Mouse (Mus musculus) cerebellum, adult 9-10 months (tissue): ENCODE measurements around the gene Nppb.
A peak's percentile ranks its signal among the peaks of the same experiment; 100 is the strongest.

Source experiments
- DNase-seq: peaks from one replicate; pipeline ENCODE4 v3.0.0; 2022

The Nppb gene

DNA sequence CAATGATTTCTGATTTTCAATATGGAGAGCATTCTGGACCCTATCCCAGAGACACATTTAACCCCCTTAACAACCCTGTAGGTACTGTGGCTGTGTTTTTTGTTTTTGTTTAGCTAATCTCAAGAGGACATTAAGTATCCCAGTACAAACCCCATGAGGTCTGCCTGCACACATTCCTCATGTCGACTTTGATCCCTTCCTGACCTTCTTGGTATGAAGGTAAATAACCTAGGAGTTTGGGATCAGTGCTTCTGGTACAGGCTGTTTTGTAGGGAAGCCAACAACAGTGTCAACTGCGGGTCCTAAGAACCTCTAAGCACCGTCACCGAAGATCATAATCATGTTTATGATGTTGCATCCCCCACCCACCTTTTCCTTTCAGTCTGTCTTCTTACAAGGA lies 7.9 kb upstream of the Nppb start:
- DNase-seq, result no peak

DNA sequence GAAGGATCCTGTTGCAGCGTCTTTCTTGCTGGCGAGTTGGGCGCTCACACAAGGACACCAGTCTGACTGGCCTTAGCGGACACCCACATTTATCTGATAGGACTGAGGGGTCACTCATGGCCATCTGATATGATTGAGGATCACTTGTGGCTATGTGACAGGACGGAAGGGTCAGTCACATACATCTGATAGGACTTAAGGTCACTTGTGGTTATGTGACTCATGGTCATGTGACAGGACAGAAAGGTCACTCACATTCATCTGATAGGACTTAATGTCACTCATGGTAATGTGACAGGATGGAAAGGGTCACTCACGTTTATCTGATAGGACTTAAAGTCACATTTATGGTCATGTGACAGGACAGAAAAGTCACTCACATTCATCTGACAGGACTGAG lies 7.2 kb upstream of the Nppb start:
- no peak for DNase-seq

DNA sequence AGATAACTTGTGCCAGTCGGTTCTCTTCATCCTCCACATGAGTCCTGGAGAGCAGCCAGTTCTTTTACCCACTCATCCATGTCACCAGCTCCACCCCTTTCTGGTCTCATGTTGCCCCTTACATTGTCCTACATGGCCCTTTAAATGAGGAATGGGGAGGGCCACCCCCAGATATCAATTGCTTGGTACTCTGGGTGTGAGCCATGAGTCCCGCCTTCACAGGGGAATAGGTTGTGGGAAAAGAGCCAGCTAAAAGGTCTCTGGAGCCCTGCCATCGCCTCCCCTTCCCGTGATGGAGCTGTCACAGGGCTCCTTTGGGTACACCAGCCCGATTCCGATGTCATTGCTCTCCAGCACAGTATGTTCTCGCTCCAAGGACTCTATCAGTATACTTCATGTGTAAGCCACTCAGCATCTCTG lies 6.1 kb upstream of the Nppb start:
- DNase-seq, result no peak

DNA sequence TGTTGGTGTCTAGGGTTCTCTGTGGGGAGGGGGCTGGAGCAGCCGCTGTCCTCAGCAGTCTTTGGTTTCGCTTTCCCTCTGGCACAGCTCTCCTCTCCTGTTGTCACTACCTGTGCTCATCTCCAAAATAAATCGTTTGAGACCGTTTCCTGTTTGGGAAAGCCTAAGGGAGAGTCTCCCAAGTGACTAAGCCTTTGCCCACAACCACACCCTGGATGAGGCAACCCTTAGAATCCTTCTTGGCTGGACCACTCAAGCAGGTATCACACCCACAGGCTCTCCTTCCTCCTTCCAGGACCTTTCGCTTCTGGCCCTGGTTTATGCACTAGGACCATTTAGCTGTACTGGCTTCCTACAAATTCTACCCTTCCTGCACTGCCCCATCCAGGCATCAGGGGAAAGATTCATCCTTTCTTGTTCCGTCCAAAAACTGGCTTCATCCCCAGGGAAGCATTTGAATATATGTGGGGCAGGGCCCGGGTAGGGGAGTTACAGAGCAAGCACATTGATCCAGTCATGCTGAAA lies 8.0 kb downstream of the Nppb start:
- no peak for DNase-seq

DNA sequence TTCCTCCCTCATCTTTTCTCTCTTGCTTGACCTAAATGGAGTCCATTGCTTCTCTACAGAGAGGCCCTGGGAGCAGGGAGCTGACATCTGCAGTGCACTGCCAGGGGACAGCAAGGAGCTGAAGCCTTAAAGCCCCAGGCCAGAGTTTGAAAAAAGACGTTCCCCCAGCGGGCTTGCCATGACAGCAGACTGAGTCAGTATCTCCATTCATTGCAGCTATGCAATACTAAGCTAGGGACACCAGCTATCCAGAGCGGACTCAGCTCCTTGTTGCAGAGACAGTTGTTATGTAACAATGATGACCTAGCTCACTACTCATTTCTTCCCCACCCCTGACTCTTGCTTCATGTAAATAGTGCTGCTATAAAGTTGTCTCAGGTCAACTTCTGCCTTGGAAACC lies 9.7 kb downstream of the Nppb start:
- no peak for DNase-seq

DNA sequence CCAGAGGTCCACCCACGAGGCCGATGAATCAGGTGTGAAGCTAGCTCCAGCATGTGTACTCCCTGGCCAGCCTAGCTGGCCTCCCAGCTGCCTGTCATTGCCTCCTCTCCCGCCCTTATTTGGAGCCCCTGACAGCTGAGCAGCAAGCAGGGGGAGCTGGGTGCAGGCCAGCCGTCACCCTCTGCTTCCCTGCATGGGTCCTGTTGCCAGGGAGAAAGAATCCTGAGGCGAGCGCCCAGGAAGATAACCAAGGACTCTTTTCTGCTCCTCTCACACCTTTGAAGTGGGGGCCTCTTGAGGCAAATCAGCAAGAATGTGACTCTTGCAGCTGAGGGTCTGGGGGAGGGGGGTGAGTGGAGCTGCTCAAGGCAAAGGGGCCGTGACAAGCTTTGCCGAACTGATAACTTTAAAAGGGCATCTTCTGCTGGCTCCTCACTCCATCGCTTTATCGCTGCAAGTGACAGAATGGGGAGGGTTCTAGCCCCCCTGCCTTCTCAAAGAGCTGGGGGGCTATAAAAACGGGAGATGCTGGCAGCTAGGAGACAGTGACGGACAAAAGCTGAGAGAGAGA lies 14.7 kb downstream of the Nppb start, which contains the start of gene Nppa:
TSS of gene Nppa (plus strand) at position 521 of the 571 bp plus-strand sequence.
- no peak for DNase-seq

DNA sequence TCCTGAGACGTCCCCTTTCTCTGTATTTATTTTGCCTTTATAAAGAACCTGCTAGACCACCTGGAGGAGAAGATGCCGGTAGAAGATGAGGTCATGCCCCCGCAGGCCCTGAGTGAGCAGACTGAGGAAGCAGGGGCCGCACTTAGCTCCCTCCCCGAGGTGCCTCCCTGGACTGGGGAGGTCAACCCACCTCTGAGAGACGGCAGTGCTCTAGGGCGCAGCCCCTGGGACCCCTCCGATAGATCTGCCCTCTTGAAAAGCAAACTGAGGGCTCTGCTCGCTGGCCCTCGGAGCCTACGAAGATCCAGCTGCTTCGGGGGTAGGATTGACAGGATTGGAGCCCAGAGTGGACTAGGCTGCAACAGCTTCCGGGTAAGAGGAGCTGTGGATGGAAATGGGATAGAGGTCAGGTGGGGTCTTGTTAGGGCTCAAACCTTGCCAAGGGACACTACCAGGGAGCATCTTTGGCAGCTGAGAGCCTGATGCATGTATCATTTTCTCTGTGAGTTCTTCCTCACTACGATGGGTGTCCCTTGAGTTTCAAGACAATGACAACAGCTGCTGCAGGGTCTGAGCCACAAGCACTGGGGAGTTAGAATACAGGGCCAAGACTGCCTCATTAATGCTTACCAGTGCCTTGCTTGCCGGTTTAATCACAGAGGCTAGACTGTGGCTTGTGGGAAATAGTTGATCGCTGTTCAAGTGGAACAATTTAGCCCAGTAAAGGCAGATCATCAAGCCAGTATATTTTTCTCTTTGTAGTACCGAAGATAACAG lies 15.6 kb downstream of the Nppb start:
- DNase-seq, result no peak

DNA sequence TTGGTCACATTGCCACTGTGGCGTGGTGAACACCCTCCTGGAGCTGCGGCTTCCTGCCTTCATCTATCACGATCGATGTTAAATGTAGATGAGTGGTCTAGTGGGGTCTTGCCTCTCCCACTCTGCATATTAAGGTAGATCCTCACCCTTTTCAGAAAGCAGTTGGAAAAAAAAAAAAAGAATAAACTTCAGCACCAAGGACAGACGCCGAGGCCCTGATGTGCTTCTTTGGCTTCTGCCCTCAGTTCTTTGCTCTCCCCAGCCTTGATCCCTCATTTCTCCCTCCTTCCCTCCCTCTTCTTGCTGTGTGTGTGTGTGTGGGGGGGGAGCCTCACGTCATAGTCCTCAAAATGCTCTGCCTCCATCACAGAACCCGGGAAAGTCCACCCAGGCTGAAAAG lies 16.3 kb downstream of the Nppb start:
- DNase-seq, result no peak

DNA sequence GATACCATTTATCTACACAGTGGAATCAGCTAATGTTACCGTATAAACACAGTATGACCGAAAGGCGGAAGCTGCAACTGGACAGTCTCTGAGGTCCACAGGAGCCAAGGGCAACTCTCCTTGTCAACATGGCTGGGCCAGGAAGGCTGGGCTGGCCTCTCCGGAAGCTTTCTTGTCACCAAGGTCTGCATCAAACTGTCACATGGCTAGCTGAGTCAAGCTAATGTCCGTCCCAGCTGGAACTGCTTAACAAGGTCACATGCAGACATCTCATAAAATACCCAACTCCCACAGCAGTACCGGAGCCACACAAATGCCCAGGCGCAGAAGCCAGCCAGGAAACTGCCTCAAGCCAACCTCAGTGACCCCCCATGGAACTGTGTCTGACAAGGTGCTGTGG lies 18.8 kb downstream of the Nppb start:
- DNase-seq, result no peak

DNA sequence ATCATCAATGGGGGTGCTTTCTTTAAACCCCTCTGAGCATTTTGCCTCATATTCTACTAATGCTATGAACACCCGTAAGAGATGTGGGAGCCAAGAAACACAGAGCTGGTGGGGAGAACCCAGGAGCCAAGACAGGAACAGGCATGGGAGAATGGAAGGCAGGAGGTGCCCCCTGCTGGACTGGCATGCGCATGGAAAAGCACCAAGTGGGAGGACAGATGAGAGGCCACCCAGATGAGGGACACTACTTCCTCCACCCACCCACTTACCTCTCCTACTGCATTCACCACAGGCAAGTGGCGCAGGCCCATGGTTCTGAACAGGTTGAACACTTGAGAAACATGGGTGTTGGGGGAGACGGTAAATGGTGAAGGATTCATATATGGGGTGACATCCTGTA lies 22.8 kb downstream of the Nppb start:
- DNase-seq, result peak; percentile 26

DNA sequence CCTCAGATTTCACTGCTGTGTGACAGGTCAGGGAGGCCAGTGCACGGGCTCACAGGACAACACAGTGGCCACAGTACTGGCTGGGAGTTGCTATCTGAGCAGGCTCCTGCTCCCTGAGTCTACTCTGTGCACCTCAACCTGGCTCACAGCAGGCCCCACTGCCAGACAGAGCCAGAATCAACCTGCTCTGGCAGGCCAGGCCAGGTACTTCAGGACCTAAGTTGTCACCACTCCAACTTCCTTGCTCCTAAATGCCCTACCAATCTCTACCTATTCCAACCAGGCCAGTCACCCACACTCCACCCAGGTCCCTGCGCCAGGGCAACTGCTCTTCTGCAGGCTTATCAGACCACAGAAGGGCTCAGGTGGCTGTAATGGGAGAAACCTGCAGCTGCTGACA lies 24.1 kb downstream of the Nppb start:
- DNase-seq, result no peak

DNA sequence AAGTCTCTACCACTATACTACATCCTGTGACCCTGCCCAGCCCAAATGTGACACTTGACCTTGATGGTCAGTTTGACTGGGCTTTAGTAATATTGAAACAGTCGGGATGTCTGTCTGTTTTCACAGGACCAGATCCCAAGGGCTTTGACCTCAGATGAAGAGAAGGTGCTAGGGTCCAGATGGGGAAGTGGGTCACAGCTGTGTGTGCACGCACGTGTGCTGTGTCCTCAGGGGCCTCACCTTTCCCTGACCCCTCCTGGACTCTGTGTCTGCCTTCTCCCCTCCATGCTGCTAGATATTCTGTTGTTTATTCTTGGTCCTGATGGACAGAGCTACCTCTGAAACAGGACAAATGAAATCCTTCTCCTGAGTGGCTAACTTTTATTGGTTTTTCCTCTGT lies 25.7 kb downstream of the Nppb start:
- no peak for DNase-seq

DNA sequence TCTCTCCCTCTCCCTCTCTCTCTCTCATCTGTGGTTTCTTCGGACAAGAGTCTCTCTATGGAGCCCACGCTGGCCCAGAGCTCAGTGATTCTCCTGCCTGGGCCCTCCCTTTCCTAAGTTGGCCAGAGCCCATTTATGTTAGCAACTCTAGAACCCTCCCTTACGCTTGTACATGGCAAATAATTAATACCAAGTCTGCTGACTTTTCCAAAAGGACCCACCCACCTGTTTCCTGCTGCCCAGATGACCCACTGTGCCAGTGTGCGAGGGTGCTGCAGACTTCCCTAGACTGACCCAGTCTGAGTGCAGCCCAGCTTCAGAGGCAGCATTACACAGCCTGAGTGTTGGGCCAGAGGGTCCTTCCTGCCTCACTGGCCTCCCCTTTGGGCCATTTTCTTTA lies 26.6 kb downstream of the Nppb start:
- no peak for DNase-seq

DNA sequence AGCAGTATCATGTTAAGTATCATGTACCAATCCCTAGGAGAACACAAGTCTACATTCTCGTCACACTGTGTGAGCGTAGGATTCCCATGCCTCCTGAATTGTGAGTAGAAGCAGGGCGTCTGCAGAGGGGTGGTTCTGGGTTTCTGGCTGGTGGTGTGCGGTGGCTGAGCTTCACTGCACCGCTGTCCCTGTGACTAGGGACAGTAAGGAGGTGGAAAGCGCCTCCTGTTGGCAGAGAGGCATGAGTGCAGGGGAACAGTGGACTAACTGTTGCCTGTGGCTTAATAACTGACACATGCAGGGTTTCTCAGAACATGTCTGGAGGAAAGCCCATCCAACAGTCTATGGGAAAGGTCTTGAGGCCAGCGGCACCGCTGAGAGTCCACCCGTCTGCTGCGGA lies 29.8 kb downstream of the Nppb start:
- DNase-seq, result no peak

DNA sequence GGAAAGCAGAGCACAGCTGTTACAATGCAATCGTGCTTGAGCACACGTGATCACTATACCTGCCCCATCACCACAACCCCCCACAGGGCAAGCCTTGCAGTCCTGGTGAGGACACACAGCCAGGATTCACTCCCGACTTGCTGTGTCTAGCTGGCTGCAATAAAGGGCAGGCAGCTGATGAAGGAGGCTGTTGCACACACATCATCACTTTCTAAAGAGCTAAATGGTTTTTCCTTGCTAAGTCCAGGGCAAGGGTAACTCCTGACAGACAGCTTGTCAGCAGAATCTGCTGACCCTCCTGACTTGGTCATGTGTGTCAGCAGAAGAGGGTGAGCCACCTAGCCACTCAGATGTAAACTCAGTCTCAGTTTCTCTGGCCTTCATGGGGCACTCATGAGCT lies 31.4 kb downstream of the Nppb start:
- DNase-seq, result no peak

DNA sequence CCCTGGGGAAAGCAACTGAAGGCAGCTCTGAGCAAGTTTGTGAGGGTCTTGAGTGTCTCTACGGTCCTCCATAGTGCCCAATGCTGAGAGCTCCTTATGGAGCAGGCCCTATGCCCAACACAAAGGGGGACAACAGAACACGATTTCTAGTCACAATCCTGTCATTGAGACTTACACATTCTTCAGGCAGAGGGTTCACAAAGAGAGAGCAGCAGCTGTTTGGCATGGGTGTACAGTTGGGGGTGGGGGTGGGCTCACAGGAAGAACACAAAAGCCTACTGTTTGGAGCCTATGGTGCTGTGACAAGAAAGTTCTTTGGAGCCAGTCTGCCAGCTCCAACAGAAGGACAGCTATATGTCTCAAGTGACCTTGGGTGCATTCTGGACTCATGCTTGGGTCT lies 32.8 kb downstream of the Nppb start:
- DNase-seq, result no peak

DNA sequence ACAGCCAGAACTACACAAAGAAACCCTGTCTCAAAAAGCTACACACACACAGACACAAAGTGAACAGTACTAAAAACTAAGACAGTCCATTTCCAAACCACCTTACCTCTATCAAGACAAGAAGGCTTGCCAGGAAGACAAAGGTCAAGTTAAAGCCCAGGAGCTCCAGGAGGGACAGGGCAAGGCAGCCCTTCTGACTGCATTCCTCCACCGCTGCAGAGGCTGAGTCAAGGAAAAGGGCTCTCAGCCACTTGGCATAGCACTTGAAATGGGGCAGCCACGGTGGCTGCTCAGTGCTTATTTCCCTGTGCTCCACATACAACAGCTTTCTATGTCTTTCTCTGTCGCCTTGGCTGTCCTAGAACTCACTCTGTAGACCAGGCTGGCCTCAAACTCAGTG lies 38.4 kb downstream of the Nppb start:
- no peak for DNase-seq

DNA sequence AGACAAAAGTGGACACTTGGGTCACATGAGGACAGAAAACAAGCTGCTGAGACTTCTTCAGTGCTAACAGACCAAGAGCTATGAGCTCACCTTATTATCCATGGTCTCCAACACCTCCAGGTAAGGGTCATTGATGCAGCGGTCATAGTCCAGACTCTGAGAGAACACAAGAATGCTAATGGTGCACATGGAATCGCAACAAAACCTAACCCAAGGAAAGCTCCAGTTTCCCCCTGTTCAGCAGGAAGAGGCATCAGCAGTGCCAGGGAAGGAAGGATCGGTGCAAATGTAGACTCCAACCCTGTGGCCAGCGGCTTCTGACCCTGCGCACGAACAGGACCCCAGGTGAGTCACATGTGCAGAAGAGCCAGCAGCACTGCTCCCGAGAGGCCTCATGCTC lies 43.7 kb downstream of the Nppb start:
- no peak for DNase-seq

DNA sequence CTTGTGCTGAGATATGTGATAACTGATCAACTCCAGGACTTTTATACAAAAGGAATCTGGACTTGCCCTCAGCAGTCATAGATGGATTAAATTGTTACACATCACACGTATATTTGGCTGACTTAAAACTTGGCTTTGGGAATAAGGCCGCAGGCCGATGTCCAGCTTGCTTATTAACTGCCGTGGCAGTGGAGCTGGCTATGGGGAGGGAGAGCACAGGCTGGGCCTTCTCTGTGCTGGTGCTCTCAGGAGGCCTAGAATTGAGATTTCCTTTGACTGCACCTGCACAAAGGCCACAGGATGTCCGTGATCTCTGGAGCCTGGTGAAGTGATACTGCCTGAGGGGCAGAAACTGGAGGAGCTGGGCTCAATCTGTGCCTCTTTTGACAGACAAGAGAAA lies 44.9 kb downstream of the Nppb start:
- no peak for DNase-seq

DNA sequence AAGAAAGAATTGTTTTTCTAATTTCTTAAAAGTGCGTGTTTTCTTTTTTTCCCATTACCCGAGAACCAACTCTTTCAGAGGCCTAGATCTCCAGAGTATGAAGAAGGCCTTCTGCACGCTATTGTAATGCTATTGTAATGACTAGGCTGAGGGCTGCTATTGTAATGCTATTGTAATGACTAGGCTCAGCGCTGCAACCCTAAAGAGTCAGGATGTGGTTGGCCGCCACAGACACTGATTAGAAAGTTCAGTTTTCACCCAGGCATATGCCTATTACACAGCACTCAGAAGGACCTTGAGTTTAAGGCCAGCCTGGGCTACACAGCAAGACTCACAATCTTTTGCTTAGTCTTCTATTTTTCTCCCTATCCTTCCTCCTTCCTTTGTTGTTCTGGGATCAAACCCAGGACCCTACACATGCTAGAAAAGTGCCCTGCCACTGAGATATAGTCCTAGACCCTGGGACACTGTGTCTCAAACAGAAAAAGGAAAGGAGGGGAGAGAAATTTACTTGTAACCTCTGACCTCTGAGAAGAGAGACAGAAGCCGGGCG lies 48.3 kb downstream of the Nppb start:
- no peak for DNase-seq

DNA sequence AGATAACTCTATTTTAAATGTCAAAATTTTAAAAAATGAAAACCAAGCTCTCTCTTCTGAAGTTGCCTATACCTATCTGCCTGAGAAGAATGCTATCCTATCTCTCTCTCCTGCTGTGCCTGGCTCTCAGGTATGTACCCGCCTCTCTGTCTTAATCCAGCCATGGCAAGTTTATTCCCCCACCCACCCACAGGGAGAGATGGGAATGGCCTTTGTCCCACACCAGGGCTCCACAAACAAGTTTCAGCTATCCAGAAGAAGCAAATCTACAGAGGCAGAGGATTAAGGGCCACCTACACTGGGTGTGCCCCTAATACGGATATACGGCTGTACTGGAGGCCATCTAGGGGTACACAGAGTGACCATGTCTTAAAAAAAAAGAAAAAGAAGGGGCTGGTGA lies 49.9 kb downstream of the Nppb start:
- DNase-seq, result peak; percentile 25
